Mouse (Mus musculus): ENCODE data around the gene Ercc6. TPM values are rescaled to one million over a fixed set of nuclear protein-coding genes. Genes with fewer than 3 reads are reported as not detected.

Ercc6 gene
- polyA plus RNA-seq (2012; rRNA removed; ENCODE audit: low replicate concordance), result 5.0 and 7.0 TPM in 2 replicates

GRCm38 (mm10) chr14:32513336-32514032 is at the start of gene Ercc6:
Gene Ercc6, plus strand, starts transcription at chr14:32513521.

DNA sequence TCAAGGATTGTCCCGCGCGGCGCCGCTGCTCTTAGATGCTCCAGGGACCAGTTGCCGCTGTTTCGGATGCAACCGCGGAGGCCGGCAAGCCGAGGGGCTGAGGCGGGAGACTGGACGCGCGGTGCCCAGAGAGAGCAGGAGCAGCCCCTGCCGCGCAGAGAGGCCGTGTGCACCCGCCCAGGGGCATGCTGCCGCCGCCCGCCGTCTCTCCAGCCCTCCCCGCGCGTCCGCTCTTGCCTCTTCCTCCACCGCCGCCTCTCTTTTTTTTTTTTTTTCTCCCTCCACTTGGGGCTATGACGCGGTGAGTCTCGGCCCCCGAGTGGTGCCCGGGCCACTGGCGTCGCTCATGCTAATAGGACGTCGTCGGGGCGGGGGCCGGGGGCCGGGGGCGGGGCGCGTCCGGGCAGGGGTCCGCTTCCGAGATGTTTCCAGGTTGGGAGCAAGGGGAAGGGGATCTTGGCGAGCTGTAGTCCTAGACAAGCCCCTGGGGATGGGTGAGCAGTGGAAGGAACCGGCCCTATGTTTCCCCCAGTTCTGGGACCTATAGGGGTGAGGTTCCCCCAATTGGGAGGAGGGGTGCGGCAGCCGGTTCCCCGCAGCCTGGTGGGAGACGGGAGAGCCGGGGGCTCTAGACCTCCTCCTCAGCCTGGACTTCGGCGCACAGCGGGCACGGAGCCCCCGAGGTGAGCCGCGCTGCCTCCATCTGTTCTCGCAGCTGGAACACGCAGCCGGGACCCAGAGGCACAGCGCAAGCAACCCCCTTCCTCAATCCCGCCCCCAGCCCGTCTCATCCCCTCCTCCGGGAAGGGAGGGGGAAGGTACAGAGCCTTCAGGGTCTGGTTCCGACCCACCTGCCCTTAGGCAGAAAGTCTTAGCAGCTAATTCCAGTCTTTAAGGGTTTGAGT is 48.5 kb upstream of the Ercc6 start, which contains the start of gene Slc18a3:
Slc18a3 (minus strand) TSS at position 250 of the 905 bp plus-strand sequence.

DNA sequence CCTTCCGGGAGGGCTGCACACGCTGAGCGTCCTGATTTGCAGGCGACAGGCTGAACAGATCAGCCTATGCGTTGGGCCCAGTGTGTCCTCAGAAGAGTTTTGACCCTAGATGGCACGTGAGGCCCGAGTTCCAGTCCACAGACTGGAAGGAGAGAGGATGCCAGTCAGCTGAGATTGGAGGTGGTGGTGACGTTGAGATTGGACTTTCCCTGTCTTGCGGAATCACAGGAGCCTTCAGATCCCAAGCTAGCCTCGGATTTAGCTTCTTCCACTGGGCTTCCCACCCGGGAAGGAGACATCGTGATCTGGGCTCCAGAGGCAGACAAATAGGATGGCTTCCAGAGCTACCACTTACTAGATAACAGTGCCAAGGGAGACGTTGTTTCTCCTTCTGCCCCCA is 47.4 kb upstream of the Ercc6 start, which contains the start of gene Chat:
Chat (minus strand) TSS at position 101 of the 400 bp plus-strand sequence.

GRCm38 (mm10) chr14:32599290-32600041 is 86.1 kb downstream of the Ercc6 start, which contains the start of gene Prrxl1:
Gene Prrxl1, plus strand, starts transcription at chr14:32599407.

Other genes with a start within 250 kb of the Ercc6 start
- 0.82 and 15.3 TPM in 2 replicates for gene Ogdhl, start 191.5 kb upstream of the Ercc6 start, polyA plus RNA-seq (2012; rRNA removed; ENCODE audit: low replicate concordance)
- gene 1700024G13Rik, start 125.1 kb upstream of the Ercc6 start, polyA plus RNA-seq (2012; rRNA removed; ENCODE audit: low replicate concordance), result not detected in 2 replicates
- gene Slc18a3, start 48.7 kb upstream of the Ercc6 start, polyA plus RNA-seq (2012; rRNA removed; ENCODE audit: low replicate concordance), result not detected in 2 replicates
- gene Chat, start 47.5 kb upstream of the Ercc6 start, polyA plus RNA-seq (2012; rRNA removed; ENCODE audit: low replicate concordance), result not detected in 2 replicates
- gene Prrxl1, start 85.9 kb downstream of the Ercc6 start, polyA plus RNA-seq (2012; rRNA removed; ENCODE audit: low replicate concordance), result not detected in 2 replicates
- 0.27 TPM in 1 of 2 replicates, not detected in the other for gene 3425401B19Rik, start 171.8 kb downstream of the Ercc6 start, polyA plus RNA-seq (2012; rRNA removed; ENCODE audit: low replicate concordance)